Mouse (Mus musculus): ENCODE measurements around the gene Olfr1040.

DNA sequence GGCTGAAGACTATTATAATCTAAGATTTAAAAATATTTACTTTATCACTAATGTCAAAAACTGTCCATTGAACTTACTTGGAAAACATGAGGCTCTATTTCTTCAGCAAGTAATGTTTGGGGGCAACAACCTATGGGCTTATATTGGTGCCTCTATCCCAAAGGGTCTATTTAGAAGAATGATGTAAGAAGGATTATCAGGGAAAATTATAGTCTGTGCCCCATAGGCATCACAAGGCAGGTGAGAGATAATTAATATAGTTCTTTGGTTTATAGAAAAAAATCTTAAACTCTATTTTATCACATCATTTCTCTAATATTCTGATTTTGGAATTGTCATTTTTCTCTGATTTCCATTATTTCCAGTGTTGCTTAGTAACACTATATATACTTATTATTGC lies 31.2 kb upstream of the Olfr1040 start, which contains the start of gene Olfr1044:
- no peak for TF ChIP-seq USF1 (IDR thresholded peaks at IDR 0.05; ENCODE audit: low read depth)
- no peak for TF ChIP-seq POLR2A (IDR thresholded peaks at IDR 0.05; ENCODE audit: insufficient read length, low read depth)
- no peak for TF ChIP-seq E2F4 (IDR thresholded peaks at IDR 0.05; ENCODE audit: insufficient read depth)

Measured in myocyte (in vitro differentiated cells).